Mouse (Mus musculus): ENCODE measurements around the gene Zfand6.

Gene Zfand6

GRCm38 (mm10) chr7:84680092-84680491 is 9.7 kb downstream of the Zfand6 start:
- no peak for DNase-seq (ENCODE audit: low read depth, low spot score)
- Histone ChIP-seq H3K36me3 (ENCODE audit: control insufficient read depth, insufficient read depth, low read length, poor library complexity, severe bottlenecking) (no peaks in the 10 kb centered on the region), H3K27me3 (ENCODE audit: control insufficient read depth, insufficient read depth, low read length, poor library complexity, severe bottlenecking) (no peaks in the 10 kb centered on the region)

GRCm38 (mm10) chr7:84679264-84679663 is 10.5 kb downstream of the Zfand6 start:
- DNase-seq (ENCODE audit: low read depth, low spot score) = peak; percentile 81
- Histone ChIP-seq H3K27me3 (ENCODE audit: control insufficient read depth, insufficient read depth, low read length, poor library complexity, severe bottlenecking) (no peaks in the 10 kb centered on the region), H3K36me3 (ENCODE audit: control insufficient read depth, insufficient read depth, low read length, poor library complexity, severe bottlenecking) (no peaks in the 10 kb centered on the region)

- H3K36me3 ChIP-seq (ENCODE audit: control insufficient read depth, insufficient read depth, low read length, poor library complexity, severe bottlenecking) = no peaks in the 10 kb centered on the region
- DNase-seq (ENCODE audit: low read depth, low spot score) = no peak
Measured at GRCm38 (mm10) chr7:84673103-84673502, 16.7 kb downstream of the Zfand6 start.

DNA sequence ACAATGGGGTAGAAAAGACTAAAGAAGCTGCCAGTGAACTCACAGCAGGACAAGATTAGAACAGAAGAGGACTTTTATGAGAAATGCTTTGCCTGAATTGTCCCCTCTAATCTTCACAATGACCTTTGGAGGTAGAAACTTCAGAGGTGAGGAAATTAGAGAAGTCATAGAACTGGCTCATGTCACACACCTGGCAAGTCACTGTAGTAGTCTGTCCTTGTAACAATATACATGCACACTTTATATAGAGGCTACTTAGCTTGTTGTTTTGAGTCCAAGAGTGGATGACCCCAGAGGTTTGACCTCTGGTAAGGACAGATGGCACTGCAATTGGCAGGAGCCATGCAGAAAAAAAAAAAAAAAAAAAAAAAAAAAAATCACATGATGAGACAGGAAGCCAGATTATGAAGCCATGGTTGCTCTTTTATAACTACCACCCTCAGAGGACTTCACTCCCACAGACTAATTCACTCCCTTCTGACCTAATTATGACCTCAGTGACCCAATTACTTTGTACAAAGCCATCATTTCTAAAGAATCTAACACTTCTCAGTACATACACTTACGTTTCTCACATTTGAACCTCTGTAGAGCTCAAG is 20.1 kb downstream of the Zfand6 start:
- Histone ChIP-seq H3K27me3 (ENCODE audit: control insufficient read depth, insufficient read depth, low read length, poor library complexity, severe bottlenecking) (no peaks in the 10 kb centered on the region), H3K36me3 (ENCODE audit: control insufficient read depth, insufficient read depth, low read length, poor library complexity, severe bottlenecking) (no peaks in the 10 kb centered on the region)
- DNase-seq (ENCODE audit: low read depth, low spot score) = peak; percentile 20

More at GRCm38 (mm10) chr7:84673103-84673502, 16.7 kb downstream of the Zfand6 start:
- H3K27me3 ChIP-seq (ENCODE audit: control insufficient read depth, insufficient read depth, low read length, poor library complexity, severe bottlenecking) = no peaks in the 10 kb centered on the region

- no peak for DNase-seq (ENCODE audit: low read depth, low spot score)
- no peaks in the 10 kb centered on the region for H3K27me3 ChIP-seq (ENCODE audit: control insufficient read depth, insufficient read depth, low read length, poor library complexity, severe bottlenecking)
- H3K36me3 ChIP-seq (ENCODE audit: control insufficient read depth, insufficient read depth, low read length, poor library complexity, severe bottlenecking) = no peaks in the 10 kb centered on the region
Measured at GRCm38 (mm10) chr7:84667946-84668345, 21.8 kb downstream of the Zfand6 start.

DNA sequence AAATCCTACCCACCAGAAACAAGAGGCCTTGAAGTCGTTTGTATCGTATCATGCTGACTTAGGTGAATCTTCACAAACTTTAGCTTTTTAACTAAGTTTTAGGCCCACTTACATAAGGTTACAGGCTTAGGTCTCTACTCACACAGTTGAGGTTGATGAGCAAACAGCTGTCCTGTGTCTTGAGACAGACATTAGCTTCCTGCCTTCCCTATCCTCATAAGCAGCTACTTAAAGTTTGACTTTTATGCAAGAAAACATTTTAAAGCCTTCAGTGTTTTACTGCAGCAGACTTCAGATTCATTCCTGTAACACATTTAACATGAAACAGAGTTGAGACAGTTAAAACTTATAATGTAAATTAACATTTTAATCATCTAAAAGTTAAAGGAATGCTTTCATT is 37.0 kb downstream of the Zfand6 start:
- Histone ChIP-seq H3K36me3 (ENCODE audit: control insufficient read depth, insufficient read depth, low read length, poor library complexity, severe bottlenecking) (no peaks in the 10 kb centered on the region), H3K27me3 (ENCODE audit: control insufficient read depth, insufficient read depth, low read length, poor library complexity, severe bottlenecking) (no peaks in the 10 kb centered on the region)
- no peak for DNase-seq (ENCODE audit: low read depth, low spot score)

GRCm38 (mm10) chr7:84651987-84652321 is 37.8 kb downstream of the Zfand6 start:
- Histone ChIP-seq H3K36me3 (ENCODE audit: control insufficient read depth, insufficient read depth, low read length, poor library complexity, severe bottlenecking) (no peaks in the 10 kb centered on the region), H3K27me3 (ENCODE audit: control insufficient read depth, insufficient read depth, low read length, poor library complexity, severe bottlenecking) (no peaks in the 10 kb centered on the region)
- no peak for DNase-seq (ENCODE audit: low read depth, low spot score)

- no peaks in the 10 kb centered on the region for H3K27me3 ChIP-seq (ENCODE audit: control insufficient read depth, insufficient read depth, low read length, poor library complexity, severe bottlenecking)
- no peak for DNase-seq (ENCODE audit: low read depth, low spot score)
- no peaks in the 10 kb centered on the region for H3K36me3 ChIP-seq (ENCODE audit: control insufficient read depth, insufficient read depth, low read length, poor library complexity, severe bottlenecking)
Measured at GRCm38 (mm10) chr7:84651303-84651986, 38.3 kb downstream of the Zfand6 start.

- H3K27me3 ChIP-seq (ENCODE audit: control insufficient read depth, insufficient read depth, low read length, poor library complexity, severe bottlenecking) = no peaks in the 10 kb centered on the region
- no peaks in the 10 kb centered on the region for H3K36me3 ChIP-seq (ENCODE audit: control insufficient read depth, insufficient read depth, low read length, poor library complexity, severe bottlenecking)
- no peak for DNase-seq (ENCODE audit: low read depth, low spot score)
Measured at GRCm38 (mm10) chr7:84649016-84649415, 40.7 kb downstream of the Zfand6 start.

GRCm38 (mm10) chr7:84646256-84646655 is 43.5 kb downstream of the Zfand6 start:
- no peak for DNase-seq (ENCODE audit: low read depth, low spot score)
- no peaks in the 10 kb centered on the region for H3K36me3 ChIP-seq (ENCODE audit: control insufficient read depth, insufficient read depth, low read length, poor library complexity, severe bottlenecking)
- no peaks in the 10 kb centered on the region for H3K27me3 ChIP-seq (ENCODE audit: control insufficient read depth, insufficient read depth, low read length, poor library complexity, severe bottlenecking)

- Histone ChIP-seq H3K27me3 (ENCODE audit: control insufficient read depth, insufficient read depth, low read length, poor library complexity, severe bottlenecking) (no peaks in the 10 kb centered on the region), H3K36me3 (ENCODE audit: control insufficient read depth, insufficient read depth, low read length, poor library complexity, severe bottlenecking) (no peaks in the 10 kb centered on the region)
- no peak for DNase-seq (ENCODE audit: low read depth, low spot score)
Measured at GRCm38 (mm10) chr7:84643270-84643998, 46.3 kb downstream of the Zfand6 start.

GRCm38 (mm10) chr7:84642159-84642928 is 47.4 kb downstream of the Zfand6 start:
- no peak for DNase-seq (ENCODE audit: low read depth, low spot score)
- Histone ChIP-seq H3K36me3 (ENCODE audit: control insufficient read depth, insufficient read depth, low read length, poor library complexity, severe bottlenecking) (no peaks in the 10 kb centered on the region), H3K27me3 (ENCODE audit: control insufficient read depth, insufficient read depth, low read length, poor library complexity, severe bottlenecking) (no peaks in the 10 kb centered on the region)

GRCm38 (mm10) chr7:84636939-84637338 is 52.8 kb downstream of the Zfand6 start:
- no peak for DNase-seq (ENCODE audit: low read depth, low spot score)
- Histone ChIP-seq H3K27me3 (ENCODE audit: control insufficient read depth, insufficient read depth, low read length, poor library complexity, severe bottlenecking) (no peaks in the 10 kb centered on the region), H3K36me3 (ENCODE audit: control insufficient read depth, insufficient read depth, low read length, poor library complexity, severe bottlenecking) (no peaks in the 10 kb centered on the region)

DNA sequence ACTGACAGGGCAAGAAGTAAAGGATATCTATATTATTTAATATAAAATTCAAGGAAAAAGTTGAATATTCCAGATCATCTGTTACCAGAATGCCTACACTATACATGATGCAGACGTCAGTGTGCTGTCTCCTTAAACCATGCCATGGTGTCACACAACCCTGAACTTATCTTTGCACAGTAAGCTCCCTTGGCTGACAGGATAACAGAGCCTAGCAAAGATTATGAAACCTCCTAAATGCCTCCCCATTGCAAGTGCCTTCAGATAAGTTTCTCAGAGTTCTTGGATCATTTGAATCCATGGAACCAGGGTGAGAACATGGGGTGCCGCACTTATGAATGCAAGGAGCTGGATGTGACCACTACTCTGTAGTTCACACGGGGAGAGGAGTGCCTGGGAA is 57.9 kb downstream of the Zfand6 start:
- H3K36me3 ChIP-seq (ENCODE audit: control insufficient read depth, insufficient read depth, low read length, poor library complexity, severe bottlenecking) = 0 out of 2 replicates have a peak, but pooled peaks cover 1% of the 10 kb centered on the region
- no peaks in the 10 kb centered on the region for H3K27me3 ChIP-seq (ENCODE audit: control insufficient read depth, insufficient read depth, low read length, poor library complexity, severe bottlenecking)
- no peak for DNase-seq (ENCODE audit: low read depth, low spot score)

DNA sequence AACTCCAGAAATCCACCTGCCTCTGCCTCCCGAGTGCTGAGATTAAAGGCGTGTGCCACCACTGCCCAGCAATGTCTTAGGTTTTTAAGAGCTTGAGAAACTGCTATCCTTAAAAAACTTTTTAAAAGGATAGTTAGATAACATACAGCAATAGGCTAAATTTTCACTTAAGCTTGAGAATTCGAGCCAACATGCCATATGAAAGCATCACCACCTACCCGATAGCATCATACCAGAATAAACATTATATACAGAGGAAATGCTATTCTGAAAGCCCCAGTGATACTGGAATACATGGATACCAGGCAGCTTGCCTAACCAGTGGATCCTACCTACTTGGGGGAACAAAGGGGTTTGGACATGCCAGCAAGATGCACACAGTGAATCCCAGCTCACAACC is 66.0 kb downstream of the Zfand6 start:
- DNase-seq (ENCODE audit: low read depth, low spot score) = no peak
- Histone ChIP-seq H3K27me3 (ENCODE audit: control insufficient read depth, insufficient read depth, low read length, poor library complexity, severe bottlenecking) (no peaks in the 10 kb centered on the region), H3K36me3 (ENCODE audit: control insufficient read depth, insufficient read depth, low read length, poor library complexity, severe bottlenecking) (peaks cover 6% of the 10 kb centered on the region)

Data from splenic B cell, adult 2 months (primary cell).